ENCODE assay signal across 10 mouse cellular contexts in genomic region chr17:80559745-80560144, GRCm38 (mm10). TPM values are rescaled to one million over a fixed set of nuclear protein-coding genes. Genes with fewer than 3 reads are reported as not detected.
DNase-seq lines count a peak whose midpoint lies in the region; ATAC-seq and TF ChIP-seq lines count a peak whose summit lies in the region.
"Had no signal": no experiment of that assay in that cellular context is flagged by ENCODE, and none has a peak within 500 bp of the region (broad histone marks: within the 10 kb centered on the region; RNA-seq: fewer than 3 reads in every experiment).

No protein-coding gene starts in this region.

- H3K9ac ChIP-seq in liver, adult 2 months (ENCODE audit: low read depth, low read length): no peak overlapping the region
- H3K9ac ChIP-seq in stomach, postnatal 0 days (ENCODE audit: low read length): no peak overlapping the region
- H3K9ac ChIP-seq: forebrain, embryonic 15.5 days had no signal

- no peak overlapping the region for H3K4me2 ChIP-seq in stomach, postnatal 0 days (replicated peaks; ENCODE audit: low read depth)
- H3K4me2 ChIP-seq: forebrain, embryonic 15.5 days had no signal

- no peak overlapping the region for H3K4me3 ChIP-seq in lung, adult 2 months (replicated peaks; ENCODE audit: extremely low read depth, low read depth, low read length)
- H3K4me3 ChIP-seq in liver, adult 2 months (ENCODE audit: insufficient read depth, low read depth, low read length): no peak overlapping the region
- no peak overlapping the region for H3K4me3 ChIP-seq in stomach, postnatal 0 days (ENCODE audit: low read depth, low read length)
- H3K4me3 ChIP-seq: forebrain, embryonic 15.5 days had no signal

- TF ChIP-seq POLR2A in lung, adult 2 months (IDR thresholded peaks at IDR 0.05; ENCODE audit: borderline replicate concordance, extremely low read depth, low read depth, low read length): no peak
- no peak for TF ChIP-seq POLR2A in liver, adult 2 months (IDR thresholded peaks at IDR 0.05; ENCODE audit: extremely low read depth, insufficient read depth, low read length)

- H3K79me2 ChIP-seq in liver, adult 2 months (ENCODE audit: control insufficient read depth, insufficient read depth, low read length): no peaks in the 10 kb centered on the region

- H3K27me3 ChIP-seq in liver, adult 2 months (ENCODE audit: control insufficient read depth, insufficient read depth, low read length): no peaks in the 10 kb centered on the region
- no peaks in the 10 kb centered on the region for H3K27me3 ChIP-seq in stomach, postnatal 0 days (ENCODE audit: control insufficient read depth, insufficient read depth, low read length)
- H3K27me3 ChIP-seq: forebrain, embryonic 15.5 days had no signal

- H3K27ac ChIP-seq in liver, adult 2 months (replicated peaks; ENCODE audit: insufficient read depth, low read depth, low read length): no peak overlapping the region
- no peak overlapping the region for H3K27ac ChIP-seq in stomach, postnatal 0 days (replicated peaks)
- H3K27ac ChIP-seq: forebrain, embryonic 15.5 days had no signal

- TF ChIP-seq CTCF in lung, adult 2 months (IDR thresholded peaks at IDR 0.05; ENCODE audit: insufficient read depth, low read length): no peak
- TF ChIP-seq CTCF in liver, adult 2 months (IDR thresholded peaks at IDR 0.05; ENCODE audit: low read depth, low read length): peak; percentile 50
- peak; percentile 55 for TF ChIP-seq CTCF in stomach, postnatal 0 days (IDR thresholded peaks at IDR 0.05; ENCODE audit: low read depth)

- TF ChIP-seq EP300 in stomach, postnatal 0 days (optimal IDR thresholded peaks at IDR 0.05): no peak

- no peaks in the 10 kb centered on the region for H3K9me3 ChIP-seq in stomach, postnatal 0 days (ENCODE audit: control insufficient read depth, low read length)
- H3K9me3 ChIP-seq: forebrain, embryonic 15.5 days had no signal

- H3K4me1 ChIP-seq in lung, adult 2 months (ENCODE audit: control insufficient read depth, insufficient read depth, low read length): no peaks in the 10 kb centered on the region
- H3K4me1 ChIP-seq in liver, adult 2 months (ENCODE audit: control insufficient read depth, insufficient read depth, low read length): no peaks in the 10 kb centered on the region; the same call in 1 of the 2 replicates
- H3K4me1 ChIP-seq in stomach, postnatal 0 days (replicated peaks; ENCODE audit: control insufficient read depth, insufficient read depth): no peaks in the 10 kb centered on the region
- H3K4me1 ChIP-seq: forebrain, embryonic 15.5 days had no signal

- no peak for ATAC-seq in stomach, postnatal 0 days (ENCODE audit: low FRiP score, low TSS enrichment)
- ATAC-seq: forebrain, embryonic 15.5 days had no signal

- DNase-seq in lung, postnatal 36 days: peak; percentile 21
- no peak for DNase-seq in lung, adult 2 months
- peak; percentile 14 for DNase-seq in NIH3T3 (ENCODE audit: low read depth)
- peak; percentile 50 for DNase-seq in liver, adult 2 months (ENCODE audit: extremely low read depth, low read depth, low spot score)
- no peak for DNase-seq in stomach, postnatal 0 days (ENCODE audit: low spot score)
- no peak for DNase-seq in left cerebral cortex, adult 18-20 months (ENCODE audit: low spot score in 2 of 2)
- DNase-seq in embryo, embryonic 10.5 days (ENCODE audit: low spot score): no peak
- DNase-seq: cerebellum, adult 9-11 months; gastrocnemius, postnatal 25 days had no signal

- H3K36me3 ChIP-seq in liver, adult 2 months (ENCODE audit: control insufficient read depth, insufficient read depth, low read length): no peaks in the 10 kb centered on the region
- no peaks in the 10 kb centered on the region for H3K36me3 ChIP-seq in stomach, postnatal 0 days (ENCODE audit: control insufficient read depth, insufficient read depth, low read length)
- H3K36me3 ChIP-seq: forebrain, embryonic 15.5 days had no signal

- WGBS in lung, adult 2 months: 78% methylated on average over 4 of the region's 4 CpGs
- 38% methylated on average over 4 of the region's 4 CpGs for WGBS in liver, adult 2 months
- WGBS in stomach, postnatal 0 days: 83% methylated on average over 4 of the region's 4 CpGs

RNA-seq across cellular contexts. Expression of gene Cdkl4, which starts 17.9 kb away (rescaled TPM):
- 1.7 and 2.4 TPM in 2 replicates for polyA plus RNA-seq in lung, adult 2 months (2012; rRNA removed)
- 0.07 and 0.09 TPM in 2 replicates for total RNA-seq in liver, adult 2 months (2014; rRNA removed)
- 0.06 and 0.13 TPM in 2 replicates for polyA plus RNA-seq in liver, adult 2 months (2012; rRNA removed)
- 0.05 and 0.08 TPM in 2 replicates for polyA plus RNA-seq in stomach, postnatal 0 days (2015; fragmentation: Nextera tagmentation; extraction: Ambion mirVana)
- 10 to 100 TPM; 16.5 to 19.1 TPM for total RNA-seq in left cerebral cortex, adult 18-20 months (2021)
- total RNA-seq: gastrocnemius, postnatal 25 days had no signal

Comparison
In these comparisons a context has a peak if more than half of its experiments do, and no peak if none do; other contexts are left out.
1. DNase-seq: peak in lung, postnatal 36 days (single experiment), NIH3T3 (single experiment) and liver, adult 2 months (single experiment); none in lung, adult 2 months (single experiment), stomach, postnatal 0 days (single experiment), left cerebral cortex, adult 18-20 months (0 of 2) and embryo, embryonic 10.5 days (single experiment).